Mouse (Mus musculus) limb, embryonic 15.5 days (tissue): ENCODE measurements around the gene Col26a1. TPM values are rescaled to one million over a fixed set of nuclear protein-coding genes. Genes with fewer than 3 reads are reported as not detected.
"Not testable (repeated sequence)": the region's sequence is repeated elsewhere in the genome, so short reads cannot be mapped to it uniquely, and the experiment has no call there.

Source experiments
- ATAC-seq: fragments of 200-750 bp; cut with Nextera tagmentation; 2 replicates; pipeline ENCODE4 v1.8.0; 2017; ENCODE audit warnings: low read depth, moderate TSS enrichment; ENCODE audit not compliant: insufficient number of reproducible peaks, low FRiP score, low TSS enrichment
- H3K27ac ChIP-seq: fragments of 300-500 bp; sonication (generic); 2 replicates; pipeline ENCODE4 v1.5.1; 2015; ENCODE audit warnings: moderate library complexity, mild to moderate bottlenecking, inconsistent platforms
- H3K27me3 ChIP-seq: fragments of 300-500 bp; sonication (generic); 2 replicates; pipeline ENCODE4 v1.6.1; 2015; ENCODE audit warnings: inconsistent platforms
- H3K36me3 ChIP-seq: fragments of 300-500 bp; sonication (generic); 2 replicates; pipeline ENCODE4 v1.6.1; 2015; ENCODE audit warnings: inconsistent platforms
- H3K4me1 ChIP-seq: fragments of 300-500 bp; sonication (generic); 2 replicates; pipeline ENCODE4 v1.6.1; 2015; ENCODE audit warnings: inconsistent platforms
- H3K4me2 ChIP-seq: fragments of 300-500 bp; sonication (generic); 2 replicates; pipeline ENCODE4 v1.6.1; 2015; ENCODE audit warnings: mild to moderate bottlenecking, inconsistent platforms
- H3K4me3 ChIP-seq: fragments of 300-500 bp; sonication (generic); 2 replicates; pipeline ENCODE4 v1.5.1; 2015; ENCODE audit warnings: mild to moderate bottlenecking, inconsistent platforms
- H3K9ac ChIP-seq: fragments of 300-500 bp; sonication (generic); 2 replicates; pipeline ENCODE4 v1.6.1; 2015; ENCODE audit warnings: inconsistent platforms
- H3K9me3 ChIP-seq: fragments of 300-500 bp; sonication (generic); 2 replicates; pipeline ENCODE4 v1.6.1; 2016; ENCODE audit warnings: inconsistent platforms
- WGBS: fragments of 180-500 bp; shearing (Covaris S2); methylation state at CpG from one replicate; pipeline ENCODE4 v1.1.7; 2015; 5-methylcytosine and 5-hydroxymethylcytosine counted together
- polyA plus RNA-seq: library from polyadenylated mRNA; unstranded; fragments of >200 nt; fragmentation: Nextera tagmentation; extraction: Ambion mirVana; gene quantifications from 2 replicates; pipeline ENCODE4 v1.2.1, GENCODE M21; 2015

Col26a1 gene
- polyA plus RNA-seq, 1 experiment from 2014 or later: 115 TPM

DNA sequence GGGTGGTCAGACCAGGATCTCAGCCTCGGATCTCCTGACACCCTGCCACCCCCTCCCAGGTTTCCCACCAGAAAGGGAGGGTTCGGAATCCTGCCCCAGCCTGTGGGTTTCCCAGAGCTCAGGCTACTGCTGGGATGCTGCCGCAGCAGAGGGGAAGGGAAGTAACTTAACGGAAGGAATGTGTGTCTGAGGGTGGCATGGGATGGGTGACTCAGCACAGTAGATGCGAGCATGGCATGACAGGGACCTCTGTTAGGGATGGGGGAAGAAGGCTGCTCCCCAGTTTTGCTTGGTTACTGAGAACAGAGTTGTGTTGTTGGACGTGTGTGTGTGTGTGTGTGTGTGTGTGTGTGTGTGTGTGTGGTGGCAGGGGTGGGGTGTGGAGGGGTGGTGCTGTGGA lies 122.7 kb downstream of the Col26a1 start:
- Histone ChIP-seq H3K4me1 (peaks cover 20% of the 10 kb centered on the region), H3K4me2 (no peak overlapping the region), H3K4me3 (no peak overlapping the region), H3K27me3 (no peaks in the 10 kb centered on the region), H3K9ac (no peak overlapping the region), H3K27ac (no peak overlapping the region), H3K36me3 (no peaks in the 10 kb centered on the region), H3K9me3 (no peaks in the 10 kb centered on the region)
- ATAC-seq: no peak
- 63% methylated on average over 6 of the region's 6 CpGs for WGBS

GRCm38 (mm10) chr5:136759781-136760180 lies 123.2 kb downstream of the Col26a1 start:
- H3K9me3 ChIP-seq: no peaks in the 10 kb centered on the region
- H3K4me1 ChIP-seq: peaks cover 21% of the 10 kb centered on the region
- 53% methylated on average over 6 of the region's 6 CpGs for WGBS
- H3K4me2 ChIP-seq: no peak overlapping the region
- H3K27ac ChIP-seq: no peak overlapping the region
- H3K27me3 ChIP-seq: no peaks in the 10 kb centered on the region
- H3K9ac ChIP-seq: no peak overlapping the region
- no peak for ATAC-seq
- no peak overlapping the region for H3K4me3 ChIP-seq
- H3K36me3 ChIP-seq: 0 out of 2 replicates have a peak, but pooled peaks cover under 1% of the 10 kb centered on the region

GRCm38 (mm10) chr5:136755696-136756095 lies 127.3 kb downstream of the Col26a1 start:
- 4% methylated on average over 3 of the region's 3 CpGs for WGBS
- no peaks in the 10 kb centered on the region for H3K9me3 ChIP-seq
- H3K36me3 ChIP-seq: peaks cover 31% of the 10 kb centered on the region
- H3K4me1 ChIP-seq: peaks cover 3% of the 10 kb centered on the region; the same call in 1 of the 2 replicates
- ATAC-seq: no peak
- no peak overlapping the region for H3K4me3 ChIP-seq
- H3K9ac ChIP-seq: no peak overlapping the region
- no peak overlapping the region for H3K4me2 ChIP-seq
- no peak overlapping the region for H3K27ac ChIP-seq
- no peaks in the 10 kb centered on the region for H3K27me3 ChIP-seq

DNA sequence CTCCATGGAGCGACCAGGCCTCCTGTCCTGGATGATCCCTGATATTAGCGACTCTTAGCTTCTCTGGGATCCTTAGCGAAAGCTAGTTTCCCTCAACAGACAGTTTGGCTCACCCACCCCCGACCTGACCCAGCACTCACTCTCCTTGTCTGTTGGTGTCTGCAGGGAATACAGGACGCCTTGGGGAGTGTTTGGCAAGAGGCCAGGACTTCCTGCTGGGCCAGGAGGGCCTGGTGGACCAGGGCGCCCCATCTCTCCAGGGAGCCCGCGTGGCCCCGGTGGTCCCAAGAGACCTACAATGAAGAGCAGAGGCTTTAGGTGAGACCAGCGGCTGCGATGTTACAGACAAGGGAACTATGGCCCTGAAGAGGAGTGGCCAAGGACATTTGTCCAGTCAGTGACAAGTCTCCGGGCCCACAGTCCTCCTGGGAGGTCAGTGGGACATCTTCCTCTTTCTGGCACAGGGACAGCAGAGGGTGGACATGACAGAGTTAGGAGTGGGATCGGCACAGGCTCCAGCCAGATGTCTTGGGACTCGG lies 128.9 kb downstream of the Col26a1 start:
- Histone ChIP-seq H3K9me3 (peaks cover 3% of the 10 kb centered on the region; the same call in 1 of the 2 replicates), H3K4me2 (no peak overlapping the region), H3K36me3 (peaks cover 46% of the 10 kb centered on the region), H3K4me3 (no peak overlapping the region), H3K27ac (no peak overlapping the region), H3K4me1 (0 out of 2 replicates have a peak, but pooled peaks cover 3% of the 10 kb centered on the region), H3K27me3 (no peaks in the 10 kb centered on the region), H3K9ac (no peak overlapping the region)
- no peak for ATAC-seq
- 66% methylated on average over 14 of the region's 14 CpGs for WGBS

DNA sequence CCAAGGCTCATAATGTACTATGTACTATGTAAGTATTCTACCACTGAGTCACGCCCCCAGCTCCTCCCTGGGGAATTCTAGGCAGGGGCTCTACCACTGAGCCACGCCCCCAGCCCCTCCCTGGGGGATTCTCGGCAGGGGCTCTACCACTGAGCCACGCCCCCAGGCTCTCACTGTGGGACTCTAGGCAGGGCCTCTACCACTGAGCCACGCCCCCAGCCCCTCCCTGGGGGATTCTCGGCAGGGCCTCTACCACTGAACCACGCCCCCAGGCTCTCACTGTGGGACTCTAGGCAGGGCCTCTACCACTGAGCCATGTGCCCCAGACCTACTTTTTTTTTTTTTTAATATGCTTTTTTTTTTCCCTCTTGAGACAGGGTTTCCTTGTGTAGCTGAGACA lies 129.8 kb downstream of the Col26a1 start:
- not testable (repeated sequence) for H3K27ac ChIP-seq, H3K27me3 ChIP-seq, H3K9ac ChIP-seq, H3K4me3 ChIP-seq, ATAC-seq, H3K9me3 ChIP-seq, H3K4me1 ChIP-seq, H3K4me2 ChIP-seq
- WGBS: 69% methylated on average over 7 of the region's 7 CpGs
- H3K36me3 ChIP-seq: peaks cover 56% of the 10 kb centered on the region

- H3K9ac ChIP-seq: no peak overlapping the region
- H3K4me3 ChIP-seq: no peak overlapping the region
- peaks cover 67% of the 10 kb centered on the region for H3K36me3 ChIP-seq
- ATAC-seq: no peak
- H3K27me3 ChIP-seq: no peaks in the 10 kb centered on the region
- H3K9me3 ChIP-seq: peaks cover 14% of the 10 kb centered on the region; the same call in 1 of the 2 replicates
- H3K4me1 ChIP-seq: 0 out of 2 replicates have a peak, but pooled peaks cover 3% of the 10 kb centered on the region
- WGBS: 98% methylated on average over 19 of the region's 19 CpGs
- no peak overlapping the region for H3K27ac ChIP-seq
- H3K4me2 ChIP-seq: no peak overlapping the region
Observed at GRCm38 (mm10) chr5:136752104-136752503, 130.9 kb downstream of the Col26a1 start.

DNA sequence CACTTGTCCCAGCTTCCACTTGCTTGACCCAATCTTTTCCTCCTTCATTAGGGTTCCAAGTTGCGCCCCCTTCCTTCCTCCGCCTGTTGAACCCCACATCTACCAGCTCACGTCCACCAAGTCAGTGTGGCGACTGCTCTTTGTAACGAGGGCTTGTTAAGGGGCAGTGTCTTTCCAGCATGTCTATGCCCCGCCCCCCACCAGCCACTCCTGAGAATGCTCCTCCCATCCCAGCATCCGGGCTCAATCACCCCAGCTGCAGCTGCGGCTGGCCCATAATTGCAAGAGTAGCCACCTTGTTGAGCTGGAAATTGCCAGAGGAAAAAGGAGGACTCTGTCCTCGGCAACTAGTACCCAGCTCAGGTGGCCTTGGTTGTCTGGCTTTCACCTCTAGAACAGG lies 136.4 kb downstream of the Col26a1 start:
- H3K4me3 ChIP-seq: no peak overlapping the region

DNA sequence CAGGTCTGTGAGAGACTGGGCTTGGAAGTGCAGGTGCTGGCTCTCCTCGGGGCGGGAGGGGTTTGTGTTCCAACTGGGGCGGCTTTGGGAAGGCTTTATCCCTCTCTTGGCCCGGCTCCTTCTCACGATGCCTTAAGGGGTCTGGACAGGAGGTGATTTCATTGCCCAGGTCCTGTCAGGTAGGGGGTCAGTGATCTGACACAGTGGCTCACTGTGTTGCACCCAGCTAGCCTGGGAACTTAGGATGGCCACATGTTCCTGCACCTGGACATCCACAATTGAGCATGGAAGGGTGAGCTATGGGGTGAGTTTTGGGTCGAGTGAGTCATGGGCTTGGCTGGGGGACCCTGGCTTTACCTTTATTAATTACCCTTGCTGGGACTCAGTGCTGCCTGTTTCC lies 144.1 kb downstream of the Col26a1 start:
- ATAC-seq: 0 out of 2 replicates have a peak, but pooled peaks have one; percentile 63
- Histone ChIP-seq H3K9me3 (no peaks in the 10 kb centered on the region), H3K4me1 (peaks cover 6% of the 10 kb centered on the region; the same call in 1 of the 2 replicates), H3K4me2 (no peak overlapping the region), H3K9ac (no peak overlapping the region), H3K36me3 (peaks cover 15% of the 10 kb centered on the region; the same call in 1 of the 2 replicates), H3K4me3 (no peak overlapping the region), H3K27ac (no peak overlapping the region), H3K27me3 (no peaks in the 10 kb centered on the region)
- WGBS: 32% methylated on average over 6 of the region's 6 CpGs

More for the DNA sequence above, 136.4 kb downstream of the Col26a1 start:
- no peak overlapping the region for H3K27ac ChIP-seq
- peaks cover 77% of the 10 kb centered on the region for H3K36me3 ChIP-seq
- 71% methylated on average over 9 of the region's 9 CpGs for WGBS
- H3K9me3 ChIP-seq: peaks cover 14% of the 10 kb centered on the region; the same call in 1 of the 2 replicates
- ATAC-seq: no peak
- H3K27me3 ChIP-seq: no peaks in the 10 kb centered on the region
- H3K9ac ChIP-seq: no peak overlapping the region
- H3K4me2 ChIP-seq: no peak overlapping the region
- H3K4me1 ChIP-seq: no peaks in the 10 kb centered on the region

- H3K4me1 ChIP-seq, H3K27ac ChIP-seq, H3K27me3 ChIP-seq, H3K9me3 ChIP-seq, H3K4me3 ChIP-seq, H3K36me3 ChIP-seq, H3K9ac ChIP-seq, H3K4me2 ChIP-seq, ATAC-seq: not testable (repeated sequence)
- 89% methylated on average over 5 of the region's 5 CpGs for WGBS
Observed at GRCm38 (mm10) chr5:136726271-136726670, 156.7 kb downstream of the Col26a1 start.

GRCm38 (mm10) chr5:136721596-136721995 lies 161.4 kb downstream of the Col26a1 start:
- H3K27ac ChIP-seq: no peak overlapping the region
- no peak overlapping the region for H3K9ac ChIP-seq
- no peak overlapping the region for H3K4me3 ChIP-seq
- H3K36me3 ChIP-seq: no peaks in the 10 kb centered on the region
- H3K27me3 ChIP-seq: no peaks in the 10 kb centered on the region
- 55% methylated on average over 5 of the region's 5 CpGs for WGBS
- H3K4me1 ChIP-seq: peaks cover 19% of the 10 kb centered on the region
- ATAC-seq: no peak
- no peaks in the 10 kb centered on the region for H3K9me3 ChIP-seq
- no peak overlapping the region for H3K4me2 ChIP-seq

GRCm38 (mm10) chr5:136718656-136719055 lies 164.4 kb downstream of the Col26a1 start:
- Histone ChIP-seq H3K4me3 (no peak overlapping the region), H3K9me3 (no peaks in the 10 kb centered on the region), H3K4me2 (no peak overlapping the region), H3K27me3 (peaks cover 1% of the 10 kb centered on the region; the same call in 1 of the 2 replicates), H3K27ac (no peak overlapping the region), H3K4me1 (peaks cover 32% of the 10 kb centered on the region), H3K9ac (no peak overlapping the region), H3K36me3 (no peaks in the 10 kb centered on the region)
- 46% methylated on average over 6 of the region's 8 CpGs for WGBS
- no peak for ATAC-seq

- 67% methylated on average over 2 of the region's 2 CpGs for WGBS
- H3K9ac ChIP-seq: no peak overlapping the region
Observed at GRCm38 (mm10) chr5:136717573-136717854, 165.5 kb downstream of the Col26a1 start.

More at GRCm38 (mm10) chr5:136717573-136717854, 165.5 kb downstream of the Col26a1 start:
- ATAC-seq: no peak
- Histone ChIP-seq H3K4me1 (peaks cover 32% of the 10 kb centered on the region), H3K27ac (no peak overlapping the region), H3K4me2 (no peak overlapping the region), H3K9me3 (no peaks in the 10 kb centered on the region), H3K27me3 (peaks cover 6% of the 10 kb centered on the region; the same call in 1 of the 2 replicates), H3K36me3 (no peaks in the 10 kb centered on the region), H3K4me3 (no peak overlapping the region)
